Mouse (Mus musculus): ENCODE results near the gene Selenow.

The Selenow gene

GRCm38 (mm10) chr7:15922220-15922773, at the start of gene Selenow:
TSS of gene Selenow (minus strand) at chr7:15922402.
- DNase-seq = peak; percentile 94

GRCm38 (mm10) chr7:15969674-15970073, 47.5 kb upstream of the Selenow start:
- DNase-seq = no peak

- DNase-seq = no peak
Measured at GRCm38 (mm10) chr7:15968322-15968721, 46.1 kb upstream of the Selenow start.

GRCm38 (mm10) chr7:15967312-15967711, 45.1 kb upstream of the Selenow start, which contains the start of gene Ehd2:
TSS of gene Ehd2 (minus strand) at chr7:15967567.
- DNase-seq = peak; percentile 56

- no peak for DNase-seq
Measured at GRCm38 (mm10) chr7:15966489-15966888, 44.3 kb upstream of the Selenow start.

- DNase-seq = no peak
Measured at GRCm38 (mm10) chr7:15963798-15964652, 41.8 kb upstream of the Selenow start.

- DNase-seq = peak; percentile 69
Measured at GRCm38 (mm10) chr7:15962311-15963288, 40.4 kb upstream of the Selenow start.

- DNase-seq = no peak
Measured at GRCm38 (mm10) chr7:15961798-15962197, 39.6 kb upstream of the Selenow start.

GRCm38 (mm10) chr7:15961239-15961638, 39.0 kb upstream of the Selenow start:
- no peak for DNase-seq

- no peak for DNase-seq
Measured at GRCm38 (mm10) chr7:15960691-15961090, 38.5 kb upstream of the Selenow start.

GRCm38 (mm10) chr7:15956143-15956542, 33.9 kb upstream of the Selenow start:
- DNase-seq = no peak

- no peak for DNase-seq
Measured at GRCm38 (mm10) chr7:15955509-15955908, 33.3 kb upstream of the Selenow start.

- no peak for DNase-seq
Measured at GRCm38 (mm10) chr7:15954978-15955443, 32.8 kb upstream of the Selenow start.

GRCm38 (mm10) chr7:15954436-15954835, 32.2 kb upstream of the Selenow start:
- no peak for DNase-seq

- DNase-seq = no peak
Measured at GRCm38 (mm10) chr7:15953307-15954074, 31.3 kb upstream of the Selenow start.

- no peak for DNase-seq
Measured at GRCm38 (mm10) chr7:15952416-15952815, 30.2 kb upstream of the Selenow start.

GRCm38 (mm10) chr7:15950008-15950407, 27.8 kb upstream of the Selenow start:
- DNase-seq = no peak

GRCm38 (mm10) chr7:15949216-15949790, 27.1 kb upstream of the Selenow start:
- DNase-seq = no peak

- DNase-seq = peak; percentile 76
Measured at GRCm38 (mm10) chr7:15948381-15948941, 26.3 kb upstream of the Selenow start.

GRCm38 (mm10) chr7:15947653-15948260, 25.6 kb upstream of the Selenow start:
- no peak for DNase-seq
